Mouse (Mus musculus): ENCODE data around the gene BC049715. TPM values are rescaled to one million over a fixed set of nuclear protein-coding genes. Genes with fewer than 3 reads are reported as not detected.

The BC049715 gene
- total and polyA plus RNA-seq, 3 experiments, result 0.27 to 1.2 TPM; not detected in 1

- H3K36me3 ChIP-seq (ENCODE audit: control insufficient read depth in 1 of 2, insufficient read depth in 2 of 2, low read length in 2 of 2), result peaks cover 8 to 10% of the 10 kb centered on the region in 2 experiments
- TF ChIP-seq ZMIZ1 (IDR thresholded peaks at IDR 0.05; ENCODE audit: low read depth, low read length) (no peak), TAL1 (IDR thresholded peaks at IDR 0.05; ENCODE audit: low read length) (no peak), USF1 (IDR thresholded peaks at IDR 0.05; ENCODE audit: low read depth, low read length) (no peak), MEF2A (IDR thresholded peaks at IDR 0.05; ENCODE audit: extremely low read depth, insufficient replicate concordance, low read depth, low read length, poor library complexity, severe bottlenecking) (no peak), POLR2A (IDR thresholded peaks at IDR 0.05; ENCODE audit: control insufficient read depth in 1 of 2, insufficient read depth in 1 of 2, low read depth in 1 of 2, low read length in 2 of 2, poor library complexity in 1 of 2) (no peak), TCF12 (IDR thresholded peaks at IDR 0.05; ENCODE audit: low read depth, low read length) (no peak), MAFK (IDR thresholded peaks at IDR 0.05; ENCODE audit: borderline replicate concordance, low read depth, low read length) (no peak), MAZ (IDR thresholded peaks at IDR 0.05; ENCODE audit: low read depth, low read length) (no peak), SMC3 (IDR thresholded peaks at IDR 0.05; ENCODE audit: low read depth, low read length) (no peak), HCFC1 (IDR thresholded peaks at IDR 0.05; ENCODE audit: low read depth, low read length) (no peak), POLR2AphosphoS5 (IDR thresholded peaks at IDR 0.05; ENCODE audit: borderline replicate concordance, low read depth, low read length) (no peak), GATA1 (IDR thresholded peaks at IDR 0.05; ENCODE audit: low read depth, low read length) (no peak), CTCF (IDR thresholded peaks at IDR 0.05 in 2 of 3, conservative IDR thresholded peaks at IDR 0.05 in 1 of 3; ENCODE audit: control insufficient read depth in 1 of 3, insufficient read depth in 1 of 3, low read depth in 2 of 3, low read length in 3 of 3, poor library complexity in 1 of 3, severe bottlenecking in 1 of 3) (no peak)
- H3K27me3 ChIP-seq (ENCODE audit: control insufficient read depth in 1 of 2, insufficient read depth in 2 of 2, low read length in 2 of 2), result no peaks in the 10 kb centered on the region
- H3K9ac ChIP-seq (ENCODE audit: control insufficient read depth, low read depth, low read length, poor library complexity, severe bottlenecking), result no peak overlapping the region
- peaks cover 24% of the 10 kb centered on the region for H3K79me2 ChIP-seq (ENCODE audit: control insufficient read depth, insufficient read depth, low read length, poor library complexity)
- peaks cover 0 to 12% of the 10 kb centered on the region in 2 experiments; a peak in 3 of 4 replicates for H3K4me1 ChIP-seq (ENCODE audit: control insufficient read depth in 1 of 2, insufficient read depth in 2 of 2, low read length in 2 of 2)
- no peak overlapping the region for H3K27ac ChIP-seq (ENCODE audit: control insufficient read depth, low read depth, low read length)
- DNase-seq (ENCODE audit: low read depth, low spot score), result no peak
- H3K9me3 ChIP-seq (replicated peaks; ENCODE audit: insufficient read depth, low read length), result no peaks in the 10 kb centered on the region
- no peak overlapping the region for H3K4me3 ChIP-seq (ENCODE audit: control insufficient read depth in 1 of 2, insufficient read depth in 1 of 2, low read depth in 2 of 2, low read length in 2 of 2)
Measured at GRCm38 (mm10) chr6:136811196-136811595, 16.2 kb upstream of the BC049715 start.

- Histone ChIP-seq H3K27me3 (ENCODE audit: control insufficient read depth in 1 of 2, insufficient read depth in 2 of 2, low read length in 2 of 2) (no peaks in the 10 kb centered on the region), H3K4me3 (ENCODE audit: control insufficient read depth in 1 of 2, insufficient read depth in 1 of 2, low read depth in 2 of 2, low read length in 2 of 2) (no peak overlapping the region), H3K36me3 (ENCODE audit: control insufficient read depth in 1 of 2, insufficient read depth in 2 of 2, low read length in 2 of 2) (peaks cover 10 to 15% of the 10 kb centered on the region in 2 experiments), H3K27ac (ENCODE audit: control insufficient read depth, low read depth, low read length) (no peak overlapping the region), H3K79me2 (ENCODE audit: control insufficient read depth, insufficient read depth, low read length, poor library complexity) (peaks cover 25% of the 10 kb centered on the region), H3K9me3 (replicated peaks; ENCODE audit: insufficient read depth, low read length) (no peaks in the 10 kb centered on the region), H3K4me1 (ENCODE audit: control insufficient read depth in 1 of 2, insufficient read depth in 2 of 2, low read length in 2 of 2) (peaks cover 0 to 12% of the 10 kb centered on the region in 2 experiments; a peak in 3 of 4 replicates), H3K9ac (ENCODE audit: control insufficient read depth, low read depth, low read length, poor library complexity, severe bottlenecking) (no peak overlapping the region)
- peak in 1 of 3 experiments; percentile 26; a peak in 1 of 6 replicates for TF ChIP-seq CTCF (IDR thresholded peaks at IDR 0.05 in 2 of 3, conservative IDR thresholded peaks at IDR 0.05 in 1 of 3; ENCODE audit: control insufficient read depth in 1 of 3, insufficient read depth in 1 of 3, low read depth in 2 of 3, low read length in 3 of 3, poor library complexity in 1 of 3, severe bottlenecking in 1 of 3)
- TF ChIP-seq ELF1 (IDR thresholded peaks at IDR 0.05; ENCODE audit: low read depth, low read length), result no peak
- peak; percentile 37 for DNase-seq (ENCODE audit: low read depth, low spot score)
Measured at GRCm38 (mm10) chr6:136813117-136813516, 14.3 kb upstream of the BC049715 start.
